Mouse (Mus musculus) erythroid progenitor cell, adult 5-6 weeks (primary cell): ENCODE measurements around the gene Myo16. TPM values are rescaled to one million over a fixed set of nuclear protein-coding genes. Genes with fewer than 3 reads are reported as not detected.
A peak's percentile ranks its signal among the peaks of the same experiment; 100 is the strongest.

Experiments used
- ATAC-seq: replicated peaks from 2 replicates; pipeline ENCODE4 v1.8.0; 2016; ENCODE audit warnings: moderate number of reproducible peaks, mild to moderate bottlenecking, moderate TSS enrichment, inconsistent platforms; ENCODE audit not compliant: poor library complexity, low FRiP score, severe bottlenecking
- total RNA-seq, 2 experiments: library from RNA; stranded (forward) in 1 of 2; stranded (reverse) in 1 of 2; fragments of 150-400 nt in 1 of 2; fragments of 186-747, 209-891 nt in 1 of 2; gene quantifications; 2 replicates each; pipeline versions ENCODE4 v1.2.3 to v1.2.4; 2015 to 2017; ENCODE audit warnings: low replicate concordance in 2 of 2

Gene Myo16
- total RNA-seq, 2 experiments from 2014 or later: not detected

GRCm38 (mm10) chr8:10640859-10641258, 487.1 kb downstream of the Myo16 start:
- ATAC-seq: peak; percentile 60

- ATAC-seq: no peak
Observed at GRCm38 (mm10) chr8:10641343-10641742, 487.6 kb downstream of the Myo16 start.

GRCm38 (mm10) chr8:10643244-10643643, 489.5 kb downstream of the Myo16 start:
- no peak for ATAC-seq

GRCm38 (mm10) chr8:10644481-10644880, 490.8 kb downstream of the Myo16 start:
- no peak for ATAC-seq

GRCm38 (mm10) chr8:10645740-10646139, 492.0 kb downstream of the Myo16 start:
- no peak for ATAC-seq

- no peak for ATAC-seq
Observed at GRCm38 (mm10) chr8:10646485-10646884, 492.8 kb downstream of the Myo16 start.

GRCm38 (mm10) chr8:10651546-10652315, 498.0 kb downstream of the Myo16 start:
- ATAC-seq: no peak

GRCm38 (mm10) chr8:10653282-10653681, 499.6 kb downstream of the Myo16 start:
- ATAC-seq: no peak

- peak; percentile 52; the same call in 1 of the 2 replicates for ATAC-seq
Observed at GRCm38 (mm10) chr8:10654922-10655518, 501.3 kb downstream of the Myo16 start.

GRCm38 (mm10) chr8:10663770-10664470, 510.2 kb downstream of the Myo16 start:
- ATAC-seq: no peak

- no peak for ATAC-seq
Observed at GRCm38 (mm10) chr8:10664861-10665543, 511.3 kb downstream of the Myo16 start.

GRCm38 (mm10) chr8:10665821-10666283, 512.1 kb downstream of the Myo16 start:
- ATAC-seq: no peak

GRCm38 (mm10) chr8:10671862-10672548, 518.3 kb downstream of the Myo16 start:
- no peak for ATAC-seq

- no peak for ATAC-seq
Observed at GRCm38 (mm10) chr8:10677840-10678410, 524.2 kb downstream of the Myo16 start.

GRCm38 (mm10) chr8:10681926-10682325, 528.2 kb downstream of the Myo16 start:
- ATAC-seq: no peak

- ATAC-seq: no peak
Observed at GRCm38 (mm10) chr8:10683088-10683487, 529.4 kb downstream of the Myo16 start.
